Mouse (Mus musculus) T-helper 1 cell (primary cell): ENCODE measurements at regions not wholly inside any gene's neighbourhood (a gene's known extent, or its start where the extent isn't known, plus 50 kb on each side); places are given as distances from the start of the nearest gene placed in this dataset.
"Not testable (repeated sequence)": the region's sequence is repeated elsewhere in the genome, so short reads cannot be mapped to it uniquely, and the experiment has no call there.

Source experiments
- in situ Hi-C: fragments of 300-600 bp; cut with MboI, MseI; formaldehyde crosslinking; loops from one replicate; pipeline ENCODE4 v1.15.1; 2025; ENCODE audit warnings: high pct_unique_total_duplicates

DNA sequence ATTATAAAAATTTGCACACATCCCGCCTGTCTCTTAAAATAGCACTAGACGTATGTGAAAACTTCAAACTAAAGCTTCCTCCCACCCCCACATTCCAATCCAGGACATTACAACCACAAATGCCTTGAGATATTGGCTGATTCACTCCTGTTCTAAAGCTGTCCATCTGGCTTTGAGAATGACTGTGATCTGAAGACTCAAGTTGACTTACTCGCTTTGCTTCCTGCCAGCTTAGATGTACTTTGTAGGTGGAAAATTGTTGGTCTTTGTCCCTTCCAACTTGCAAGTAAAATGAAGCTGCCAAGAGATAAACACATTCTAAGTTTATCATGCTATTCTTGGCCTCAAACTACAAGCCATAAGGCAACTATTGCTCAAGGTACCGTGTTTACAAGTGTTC lies 779.7 kb downstream of the Cetn3 start:
- in situ Hi-C loops: no loop called here

DNA sequence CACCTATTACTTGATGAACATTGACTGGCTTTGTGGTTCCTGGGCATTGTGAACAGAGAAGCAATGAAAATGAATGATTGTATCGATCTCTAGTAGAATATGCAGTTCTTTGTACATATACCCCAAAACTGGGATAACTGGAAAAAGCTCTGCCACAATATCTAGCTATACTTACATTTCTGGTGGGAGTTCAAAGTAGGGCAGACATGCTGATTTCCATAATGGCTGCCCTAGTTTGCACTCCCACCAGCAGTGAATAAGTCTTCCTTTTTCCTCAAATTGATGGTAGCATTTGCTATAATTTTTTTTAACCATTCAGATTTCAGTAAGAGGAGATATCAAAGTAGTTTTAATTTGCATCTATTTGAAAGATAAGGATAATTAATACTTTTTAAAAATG lies 788.0 kb downstream of the Cetn3 start:
- in situ Hi-C loops: no loop called here

DNA sequence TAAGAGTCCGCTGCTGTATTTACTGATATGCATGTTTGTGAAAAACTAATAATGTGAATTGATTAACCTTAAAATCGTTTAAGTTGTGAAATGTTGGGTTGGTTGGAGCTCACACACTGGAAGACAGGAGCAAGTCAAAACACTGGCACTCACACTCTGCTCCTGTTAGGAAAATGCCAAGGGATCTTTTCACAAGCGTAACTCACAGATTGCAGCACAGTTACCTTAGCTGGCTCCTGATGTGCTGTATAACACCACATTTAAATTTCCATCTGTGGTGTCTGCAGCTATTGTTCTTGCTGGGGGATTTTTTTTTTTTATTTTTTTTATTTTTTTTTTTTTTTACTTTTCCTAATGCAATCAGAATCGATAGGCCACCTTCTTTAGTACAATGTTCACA lies 795.1 kb downstream of the Cetn3 start:
- in situ Hi-C loops: no loop called here

DNA sequence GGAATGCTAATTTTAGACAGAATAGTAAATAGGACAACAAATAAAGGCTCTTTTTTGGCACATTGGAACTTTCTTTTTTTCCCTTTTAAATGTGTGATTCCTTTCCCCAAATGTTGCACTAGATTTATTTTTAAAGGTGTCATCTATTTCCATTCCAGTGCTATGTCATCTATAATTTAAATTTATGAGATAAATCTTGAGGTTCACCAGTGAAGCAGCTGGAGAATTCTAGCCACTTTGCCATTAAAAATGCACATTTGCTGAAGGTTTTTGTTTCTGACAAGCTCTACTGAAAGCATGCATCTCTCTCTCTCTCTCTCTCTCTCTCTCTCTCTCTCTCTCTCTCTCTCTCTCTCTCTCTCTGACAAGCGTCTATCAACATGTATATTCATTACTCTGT lies 803.5 kb downstream of the Cetn3 start:
- in situ Hi-C loops: no loop called here

DNA sequence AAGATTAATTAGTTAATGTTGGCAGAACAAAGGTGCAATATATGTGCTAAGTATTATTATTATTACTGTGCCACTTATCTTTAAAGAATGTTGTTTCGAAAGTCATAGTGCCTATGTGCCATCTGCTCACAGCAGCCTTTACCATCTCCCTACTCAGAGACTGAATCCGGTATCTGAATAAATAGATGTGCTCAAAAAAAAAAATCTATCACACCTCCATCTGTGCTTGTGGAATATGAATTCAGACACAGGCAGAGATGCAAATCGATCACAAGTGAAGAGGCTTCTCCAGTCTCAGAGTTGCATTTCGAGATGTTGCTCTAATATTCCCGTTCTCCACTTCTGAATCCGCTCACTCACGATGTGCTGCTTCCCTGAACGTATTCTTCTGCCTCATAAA lies 811.0 kb downstream of the Cetn3 start:
- in situ Hi-C loops: loop anchor here (5.0 kb wide), 1 partner anchor 132 kb away; no protein-coding TSS in a partner anchor

DNA sequence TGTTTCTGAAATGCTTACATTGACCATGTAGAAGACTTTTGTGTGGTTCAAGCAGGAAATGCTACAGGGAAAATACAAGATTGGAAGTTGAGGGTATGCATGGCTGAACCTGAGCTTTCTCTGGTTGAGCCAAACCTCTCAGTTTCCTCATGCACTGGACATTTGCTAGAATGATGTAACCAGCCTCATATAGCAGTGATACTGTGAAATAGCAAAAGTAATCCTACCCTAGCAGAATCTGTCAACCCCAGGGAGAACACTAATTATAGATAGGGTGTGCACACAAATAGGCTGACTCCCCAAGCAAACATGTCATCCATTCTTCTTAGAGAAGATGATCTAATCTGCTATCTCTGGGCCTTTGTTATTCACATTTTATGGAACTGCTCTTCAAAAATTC lies 812.7 kb downstream of the Cetn3 start:
- in situ Hi-C loops: no loop called here

DNA sequence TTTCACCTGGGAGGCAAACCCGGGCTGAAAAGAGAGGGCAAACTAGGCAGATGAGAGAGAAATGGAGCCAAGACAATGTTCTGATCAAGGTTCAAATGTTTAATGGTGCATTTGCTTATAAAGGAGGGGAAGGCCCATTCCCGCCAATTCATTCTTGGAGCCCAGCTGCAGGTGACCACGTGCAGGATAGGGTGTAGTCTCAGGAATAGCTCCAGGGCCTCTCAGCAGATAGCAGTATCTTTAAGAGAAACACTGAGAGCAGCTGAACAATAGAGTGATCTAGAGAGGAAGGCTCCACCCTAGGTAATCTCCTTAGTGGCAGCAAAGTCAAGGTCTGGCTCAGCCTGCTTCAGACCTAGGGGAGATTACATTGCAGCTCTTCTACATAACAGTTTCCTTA lies 823.0 kb downstream of the Cetn3 start:
- in situ Hi-C loops: not testable (repeated sequence)

DNA sequence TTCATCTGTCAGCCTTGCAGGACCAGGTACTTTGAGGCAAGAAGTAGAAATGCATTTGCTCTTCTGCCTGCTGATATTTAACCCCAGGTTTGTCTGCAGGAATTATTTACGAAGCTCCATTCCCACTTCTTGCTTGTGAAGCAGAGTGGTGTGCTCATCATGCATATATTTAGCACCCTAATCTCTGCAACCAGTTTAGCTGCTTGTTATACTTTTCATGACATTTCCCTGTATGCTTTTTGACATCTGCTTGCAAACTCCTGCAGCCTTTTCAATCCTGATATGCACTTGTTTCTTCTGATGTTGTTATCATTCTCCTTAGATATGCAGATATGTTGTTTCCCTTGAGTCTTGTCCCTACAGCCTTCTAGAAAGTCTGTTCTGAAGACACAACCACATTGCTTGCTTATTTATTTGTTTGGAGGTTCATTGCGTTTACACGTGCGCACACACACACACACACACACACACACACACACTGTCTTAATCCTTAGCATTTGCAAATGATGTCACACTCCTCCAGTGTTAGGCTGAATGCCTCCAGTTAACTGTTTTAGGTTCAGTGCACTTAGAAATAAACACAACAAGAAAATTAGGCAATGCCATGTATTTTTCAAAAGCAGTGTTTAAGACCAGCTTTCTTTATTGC lies 836.3 kb downstream of the Cetn3 start:
- in situ Hi-C loops: no loop called here

DNA sequence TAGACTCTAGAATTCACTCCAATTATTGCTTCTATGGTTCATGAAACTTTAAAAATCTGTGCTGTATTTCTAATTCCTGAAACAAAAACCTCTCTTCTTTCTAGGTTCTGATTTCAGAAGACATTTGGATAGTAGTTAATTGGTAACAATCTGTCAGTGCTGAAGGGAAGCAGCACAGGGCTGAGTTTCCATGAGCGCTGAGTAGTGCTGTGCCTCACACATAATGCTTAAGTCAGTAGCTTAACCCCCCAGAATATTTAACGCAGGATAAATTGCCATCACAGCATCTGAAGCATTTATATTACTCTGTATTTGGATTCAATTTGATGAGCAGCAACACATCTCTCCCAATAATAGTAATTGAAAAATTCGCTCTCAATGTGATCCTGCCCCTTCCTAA lies 837.2 kb downstream of the Cetn3 start:
- in situ Hi-C loops: no loop called here

DNA sequence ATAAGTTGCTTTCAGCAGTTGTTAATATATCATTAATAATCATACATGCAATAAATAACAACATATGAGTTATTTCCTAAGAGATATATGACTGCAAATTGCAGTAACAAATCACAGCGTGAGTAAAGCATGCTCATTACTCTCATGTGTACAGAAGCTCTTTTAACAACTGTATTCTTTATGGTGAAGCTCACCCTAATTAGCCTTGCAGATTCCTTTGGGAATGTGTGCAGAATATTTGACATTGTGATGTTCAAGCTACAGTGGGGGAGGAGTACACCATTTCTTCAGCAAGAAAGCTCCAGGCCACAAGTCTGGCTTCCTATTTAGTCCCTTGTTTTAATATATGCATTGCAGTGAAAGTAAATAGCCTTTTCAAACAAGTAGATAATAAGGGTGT lies 837.9 kb downstream of the Cetn3 start:
- in situ Hi-C loops: no loop called here

DNA sequence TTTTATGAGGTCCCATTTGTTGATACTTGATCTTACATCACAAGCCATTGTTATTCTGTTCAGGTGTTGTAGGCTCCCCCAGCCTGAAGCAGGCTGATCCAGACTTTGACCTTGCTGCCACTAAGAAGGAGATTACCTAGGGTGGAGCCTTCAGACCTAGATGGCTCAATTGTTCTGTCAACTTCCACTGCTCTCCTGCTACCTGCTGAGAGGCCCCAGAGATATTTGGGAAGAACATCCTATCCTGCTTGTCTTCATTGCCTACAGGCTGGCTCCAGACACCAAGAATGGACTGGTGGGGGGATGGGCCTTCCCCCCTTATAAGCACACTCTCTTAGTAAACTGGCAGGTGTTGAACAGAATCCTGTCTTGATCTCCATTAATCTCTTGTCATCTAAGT lies 845.9 kb downstream of the Cetn3 start:
- in situ Hi-C loops: not testable (repeated sequence)
